In genomic region chr16:50688818-50689506, GRCm38 (mm10) we compare ENCODE assay signal across 8 mouse cellular contexts.
A peak's percentile ranks its signal among the peaks of the same experiment; 100 is the strongest.
DNase-seq lines count a peak whose midpoint lies in the region; ATAC-seq and TF ChIP-seq lines count a peak whose summit lies in the region.

No protein-coding gene starts in this region.

- whole genome bisulfite sequencing in kidney, adult 2 months, result 29% methylated on average over 11 of the region's 11 CpGs
- 35% methylated on average over 11 of the region's 11 CpGs for WGBS in intestine, postnatal 0 days

- H3K36me3 ChIP-seq in kidney, adult 2 months (ENCODE audit: control insufficient read depth, insufficient read depth, low read length), result no peaks in the 10 kb centered on the region
- no peaks in the 10 kb centered on the region for H3K36me3 ChIP-seq in C2C12 (ENCODE audit: control insufficient read depth, insufficient read depth)
- H3K36me3 ChIP-seq in intestine, postnatal 0 days (ENCODE audit: control insufficient read depth, insufficient read depth), result no peaks in the 10 kb centered on the region

- no peaks in the 10 kb centered on the region for H3K4me1 ChIP-seq in kidney, adult 2 months (ENCODE audit: control insufficient read depth, insufficient read depth, low read length)
- no peaks in the 10 kb centered on the region for H3K4me1 ChIP-seq in intestine, postnatal 0 days (replicated peaks; ENCODE audit: control insufficient read depth, insufficient read depth, low read length)

- peak; percentile 19 for DNase-seq in kidney, adult 2 months
- DNase-seq in kidney, adult 18-20 months, result no peak
- DNase-seq in brain, adult 2 months (ENCODE audit: low read depth, low spot score), result peak; percentile 43
- no peak for DNase-seq in B cell, adult 2 months
- DNase-seq in right cerebral cortex, postnatal 10 days (ENCODE audit: low spot score in 2 of 2), result no peak
- DNase-seq in natural killer cell, adult 2 months (ENCODE audit: low spot score in 2 of 2), result no peak

- no peak for ATAC-seq in intestine, postnatal 0 days

- H3ac ChIP-seq in C2C12 (ENCODE audit: control insufficient read depth, insufficient read length, low read depth), result peak overlapping the region; percentile 44

- H3K27ac ChIP-seq in kidney, adult 2 months (ENCODE audit: insufficient read depth, low read depth, low read length), result no peak overlapping the region
- no peak overlapping the region for H3K27ac ChIP-seq in intestine, postnatal 0 days (ENCODE audit: low read depth, low read length)

- H3K9me3 ChIP-seq in intestine, postnatal 0 days (ENCODE audit: control insufficient read depth), result no peaks in the 10 kb centered on the region

- peak overlapping the region; percentile 53; the same call in 1 of the 2 replicates for H3K4me3 ChIP-seq in kidney, adult 2 months (ENCODE audit: insufficient read depth, low read depth, low read length)
- H3K4me3 ChIP-seq in C2C12 (ENCODE audit: insufficient read depth, poor library complexity, severe bottlenecking), result no peak overlapping the region
- H3K4me3 ChIP-seq in intestine, postnatal 0 days (ENCODE audit: low read depth, low read length), result peak overlapping the region; percentile 9; the same call in 1 of the 2 replicates

- TF ChIP-seq POLR2A in kidney, adult 2 months (IDR thresholded peaks at IDR 0.05; ENCODE audit: low read depth, low read length), result no peak

- no peak for TF ChIP-seq CTCF in kidney, adult 2 months (conservative IDR thresholded peaks at IDR 0.05; ENCODE audit: insufficient read depth, insufficient read length, low read depth, low read length)
- TF ChIP-seq CTCF in C2C12 (IDR thresholded peaks at IDR 0.05; ENCODE audit: control insufficient read depth, insufficient read depth, insufficient read length), result no peak
- TF ChIP-seq CTCF in intestine, postnatal 0 days (IDR thresholded peaks at IDR 0.05; ENCODE audit: low read depth), result peak; percentile 58

- no peak overlapping the region for H3K9ac ChIP-seq in intestine, postnatal 0 days (ENCODE audit: low read depth, low read length)

- no peaks in the 10 kb centered on the region for H3K27me3 ChIP-seq in kidney, adult 2 months (replicated peaks; ENCODE audit: control insufficient read depth, insufficient read depth, low read length)
- no peaks in the 10 kb centered on the region for H3K27me3 ChIP-seq in C2C12 (ENCODE audit: control insufficient read depth, insufficient read depth, insufficient read length)
- H3K27me3 ChIP-seq in intestine, postnatal 0 days (replicated peaks; ENCODE audit: control insufficient read depth, insufficient read depth, low read length), result no peaks in the 10 kb centered on the region

- no peaks in the 10 kb centered on the region for H3K79me3 ChIP-seq in C2C12 (ENCODE audit: low read depth)

- peak overlapping the region; percentile 51 for H3K4me2 ChIP-seq in intestine, postnatal 0 days (replicated peaks; ENCODE audit: low read depth)

- no peaks in the 10 kb centered on the region for H3K79me2 ChIP-seq in C2C12 (ENCODE audit: control insufficient read depth, insufficient read depth)

TF ChIP-seq in C2C12, 6 proteins besides CTCF, POLR2A, EP300 and RAD21:
- TF ChIP-seq MAX (IDR thresholded peaks at IDR 0.05), result no peak
- TF ChIP-seq MYOD1 (IDR thresholded peaks at IDR 0.05; ENCODE audit: control insufficient read depth, insufficient read length, low read depth), result no peak
- TF ChIP-seq FOSL1 (IDR thresholded peaks at IDR 0.05; ENCODE audit: insufficient read depth, low read length, poor library complexity, severe bottlenecking), result no peak
- no peak for TF ChIP-seq USF1 (IDR thresholded peaks at IDR 0.05; ENCODE audit: low read depth)
- no peak for TF ChIP-seq CEBPB (IDR thresholded peaks at IDR 0.05; ENCODE audit: low read depth)

Comparison
In these comparisons a context has a peak if more than half of its experiments do, and no peak if none do; other contexts are left out.
1. DNase-seq: peak in kidney, adult 2 months (single experiment) and brain, adult 2 months (single experiment); none in kidney, adult 18-20 months (single experiment), B cell, adult 2 months (0 of 2), right cerebral cortex, postnatal 10 days (0 of 2) and natural killer cell, adult 2 months (0 of 2).